Mouse (Mus musculus) liver, embryonic 14.5 days (tissue): ENCODE measurements around the gene Erf.

Experiments used
- CTCF ChIP-seq: IDR thresholded peaks from 2 replicates; pipeline ENCODE4 v1.5.1; 2016; ENCODE audit warnings: antibody characterized with exemption, low read depth, control low read depth
- EP300 ChIP-seq: IDR thresholded peaks from 2 replicates; pipeline ENCODE4 v1.6.1; 2016; ENCODE audit warnings: antibody characterized with exemption, low read depth

DNA sequence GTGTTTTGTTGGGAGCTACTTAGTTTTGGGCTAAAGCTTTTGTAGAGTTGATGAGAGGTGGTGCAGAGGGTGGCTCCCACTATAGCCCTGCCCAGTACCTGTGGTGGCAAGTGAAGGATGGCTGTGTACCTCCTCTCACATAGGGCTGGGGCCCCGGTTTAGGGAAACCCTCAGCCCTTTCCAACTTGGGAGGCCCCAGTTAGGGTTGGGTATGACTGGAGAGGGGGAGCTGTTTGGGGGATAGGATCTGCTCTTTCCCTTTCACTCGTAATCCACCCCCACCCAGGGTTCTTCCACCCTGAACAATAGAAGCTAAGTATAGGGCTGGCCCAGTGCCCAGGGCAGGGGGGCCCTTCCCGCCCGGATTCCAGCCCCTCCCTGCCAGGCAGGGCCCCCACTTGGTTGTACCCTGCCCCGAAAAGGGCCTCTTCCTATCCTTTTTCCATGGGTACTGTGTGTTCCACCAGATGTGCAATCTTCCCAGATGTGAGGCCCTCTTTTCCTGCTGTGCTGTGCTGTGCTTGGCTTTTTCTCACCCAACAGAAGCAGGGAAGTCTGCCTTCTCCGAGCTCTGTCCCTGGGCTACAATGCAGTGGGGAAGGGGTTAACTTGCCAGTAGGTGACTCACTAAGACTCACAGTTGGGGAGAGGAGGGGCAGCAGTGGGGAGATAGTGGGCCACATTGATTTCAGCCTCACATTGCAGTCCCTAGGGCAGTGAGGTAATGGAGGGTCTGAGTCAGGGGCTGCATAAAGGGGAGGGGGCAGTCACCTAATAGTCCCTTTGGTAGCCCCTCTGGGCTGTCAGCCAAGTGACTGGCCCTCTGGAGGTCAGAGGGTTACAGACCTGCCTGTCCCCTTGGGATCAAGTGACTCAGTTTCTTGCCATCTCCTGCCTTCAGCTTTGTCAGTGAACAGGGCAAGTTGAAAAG, 29.6 kb upstream of the Erf start:
- no peak for TF ChIP-seq EP300
- TF ChIP-seq CTCF, result no peak; the same call in 1 of the 2 replicates
